Mouse (Mus musculus) heart, embryonic 13.5 days (tissue): Measurements from ENCODE around the gene Xlr5a. TPM values are rescaled to one million over a fixed set of nuclear protein-coding genes. Genes with fewer than 3 reads are reported as not detected.
"Not testable (repeated sequence)": the region's sequence is repeated elsewhere in the genome, so short reads cannot be mapped to it uniquely, and the experiment has no call there.

Experiments used
- ATAC-seq: fragments of 200-750 bp; cut with Nextera tagmentation; 2 replicates; pipeline ENCODE4 v1.8.0; 2017; ENCODE audit warnings: moderate TSS enrichment; ENCODE audit not compliant: insufficient number of reproducible peaks, low FRiP score, low TSS enrichment; ENCODE audit errors: extremely low read depth
- H3K27ac ChIP-seq: fragments of 300-500 bp; sonication (generic); replicated peaks from 2 replicates; pipeline ENCODE4 v1.5.1; 2015; ENCODE audit warnings: moderate library complexity, mild to moderate bottlenecking, inconsistent platforms
- H3K27me3 ChIP-seq: fragments of 300-500 bp; sonication (generic); replicated peaks from 2 replicates; pipeline ENCODE4 v1.6.1; 2015; ENCODE audit warnings: mild to moderate bottlenecking, inconsistent platforms
- H3K36me3 ChIP-seq: fragments of 300-500 bp; sonication (generic); 2 replicates; pipeline ENCODE4 v1.6.1; 2015; ENCODE audit warnings: mild to moderate bottlenecking, inconsistent platforms
- H3K4me1 ChIP-seq: fragments of 300-500 bp; sonication (generic); 2 replicates; pipeline ENCODE4 v1.6.1; 2015; ENCODE audit warnings: inconsistent platforms
- H3K4me2 ChIP-seq: fragments of 300-500 bp; sonication (generic); 2 replicates; pipeline ENCODE4 v1.6.1; 2015; ENCODE audit warnings: inconsistent platforms, mild to moderate bottlenecking, moderate library complexity
- H3K4me3 ChIP-seq: fragments of 300-500 bp; sonication (generic); 2 replicates; pipeline ENCODE4 v1.5.1; 2015; ENCODE audit warnings: moderate library complexity, mild to moderate bottlenecking, inconsistent platforms
- H3K9ac ChIP-seq: fragments of 300-500 bp; sonication (generic); 2 replicates; pipeline ENCODE4 v1.6.1; 2015; ENCODE audit warnings: inconsistent platforms, mild to moderate bottlenecking, moderate library complexity
- H3K9me3 ChIP-seq: fragments of 300-500 bp; sonication (generic); 2 replicates; pipeline ENCODE4 v1.6.1; 2016; ENCODE audit warnings: inconsistent platforms
- WGBS: fragments of 180-500 bp; shearing (Covaris S2); methylation state at CpG from one replicate; pipeline ENCODE4 v1.1.7; 2015; ENCODE audit warnings: mixed read lengths; 5-methylcytosine and 5-hydroxymethylcytosine counted together
- polyA plus RNA-seq: library from polyadenylated mRNA; unstranded; fragments of >200 nt; fragmentation: Nextera tagmentation; extraction: Ambion mirVana; gene quantifications from 2 replicates; pipeline ENCODE4 v1.2.1, GENCODE M21; 2015

Xlr5a gene
- not detected in 2 replicates for polyA plus RNA-seq

GRCm38 (mm10) chrX:73292876-73293275 lies at the start of gene Xlr5a, which contains the start of gene Xlr5c:
Gene Xlr5a, minus strand, starts transcription at chrX:73292976.
Gene Xlr5c, minus strand, starts transcription at chrX:73292976.
- WGBS, result 81% methylated on average over 16 of the region's 17 CpGs
- H3K4me1 ChIP-seq, ATAC-seq, H3K9me3 ChIP-seq, H3K4me2 ChIP-seq, H3K27ac ChIP-seq, H3K36me3 ChIP-seq, H3K27me3 ChIP-seq, H3K9ac ChIP-seq, H3K4me3 ChIP-seq: not testable (repeated sequence)

DNA sequence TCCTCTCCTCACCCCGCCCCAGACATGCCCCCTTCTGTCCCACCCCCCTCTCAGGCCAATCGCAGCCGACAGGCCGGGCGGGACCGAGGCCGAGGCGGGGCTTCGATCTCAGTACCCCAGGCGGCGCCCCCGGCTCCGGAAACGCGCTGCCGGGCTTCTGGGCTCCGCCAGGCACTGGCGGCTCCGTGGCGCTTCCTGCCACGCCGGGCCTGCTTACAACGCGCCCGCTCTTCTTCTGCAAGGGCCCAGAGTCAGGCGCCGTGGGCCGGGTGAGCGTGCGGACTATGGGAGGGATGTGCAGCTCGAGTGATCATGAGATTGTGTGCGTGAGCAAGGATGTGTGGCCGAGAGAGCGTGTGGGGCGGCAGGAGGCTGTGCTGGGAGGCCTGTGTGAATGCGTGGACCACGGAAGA lies 49.7 kb upstream of the Xlr5a start, which contains the start of gene Zfp275:
Gene Zfp275 (plus strand): TSS at position 139 of the 413 bp plus-strand sequence.
- H3K9ac ChIP-seq, result peak within 1 kb of the TSS; percentile 90
- peak within 1 kb of the TSS; percentile 80 for H3K27ac ChIP-seq
- peaks cover 14% of the 10 kb centered on the region for H3K4me1 ChIP-seq
- H3K36me3 ChIP-seq, result no peaks in the 10 kb centered on the region
- ATAC-seq, result peak; percentile 76
- peak within 1 kb of the TSS; percentile 72 for H3K4me3 ChIP-seq
- H3K9me3 ChIP-seq, result no peaks in the 10 kb centered on the region
- 9% methylated on average over 37 of the region's 37 CpGs for WGBS
- H3K27me3 ChIP-seq, result 0 out of 2 replicates have a peak, but pooled peaks cover 3% of the 10 kb centered on the region
- peak within 1 kb of the TSS; percentile 70 for H3K4me2 ChIP-seq

DNA sequence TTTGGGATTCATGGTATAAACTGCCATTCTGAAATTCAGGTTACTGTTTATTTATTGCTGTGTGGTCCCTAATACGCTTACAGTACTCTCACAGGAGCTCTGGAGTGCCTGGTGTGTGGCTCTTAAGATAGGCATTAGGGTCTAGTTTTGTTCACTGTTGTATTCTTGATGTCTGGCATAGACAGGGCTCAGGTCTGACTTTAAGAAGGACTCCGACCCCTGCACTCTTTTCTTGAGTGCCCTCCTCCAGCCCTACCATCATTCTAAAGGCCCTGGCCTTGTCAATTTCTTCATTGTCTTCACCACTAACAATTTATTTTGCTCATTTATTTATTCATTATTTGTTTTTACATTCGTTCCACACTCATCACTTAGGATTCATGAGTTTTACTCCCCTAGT lies 49.3 kb upstream of the Xlr5a start:
- no peak for ATAC-seq
- no peaks in the 10 kb centered on the region for H3K36me3 ChIP-seq
- 0 out of 2 replicates have a peak, but pooled peaks cover 3% of the 10 kb centered on the region for H3K27me3 ChIP-seq
- no peak overlapping the region for H3K27ac ChIP-seq
- WGBS, result 23% methylated on average over 3 of the region's 3 CpGs
- H3K4me3 ChIP-seq, result peak overlapping the region; percentile 72
- peak overlapping the region; percentile 70 for H3K4me2 ChIP-seq
- H3K9me3 ChIP-seq, result no peaks in the 10 kb centered on the region
- H3K4me1 ChIP-seq, result peaks cover 14% of the 10 kb centered on the region
- H3K9ac ChIP-seq, result no peak overlapping the region

GRCm38 (mm10) chrX:73341473-73341872 lies 48.7 kb upstream of the Xlr5a start:
- no peak for ATAC-seq
- WGBS, result 40% methylated on average over 1 of the region's 1 CpGs
- Histone ChIP-seq H3K36me3 (no peaks in the 10 kb centered on the region), H3K4me1 (peaks cover 14% of the 10 kb centered on the region), H3K27ac (no peak overlapping the region), H3K27me3 (peaks cover 3% of the 10 kb centered on the region; the same call in 1 of the 2 replicates), H3K4me2 (no peak overlapping the region), H3K9me3 (no peaks in the 10 kb centered on the region), H3K4me3 (no peak overlapping the region), H3K9ac (no peak overlapping the region)

DNA sequence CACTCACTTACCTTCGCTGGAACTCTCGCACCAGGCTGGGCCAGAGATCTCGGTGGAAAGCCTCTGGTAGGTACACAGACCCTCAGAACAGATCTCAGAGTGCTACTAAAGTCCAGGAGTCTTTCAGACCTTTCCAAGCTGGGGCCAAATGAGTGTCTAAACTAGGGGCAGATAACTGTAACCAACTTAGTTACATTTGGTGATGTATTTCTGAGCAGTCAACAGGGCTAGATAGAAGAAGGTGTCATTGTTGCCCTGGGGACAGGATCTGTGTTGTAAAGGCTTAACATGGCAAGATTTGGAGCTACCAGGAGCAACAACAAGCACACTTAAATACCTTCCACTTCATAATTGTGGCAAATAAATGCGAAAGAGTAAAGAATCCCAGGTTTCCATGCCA lies 44.0 kb upstream of the Xlr5a start, which contains the start of gene Gm45015:
Gene Gm45015 (minus strand): TSS at position 101 of the 400 bp plus-strand sequence.
- H3K4me3 ChIP-seq, result no peak within 1 kb of the TSS
- no peaks in the 10 kb centered on the region for H3K9me3 ChIP-seq
- H3K4me1 ChIP-seq, result no peaks in the 10 kb centered on the region
- H3K27me3 ChIP-seq, result peaks cover 11% of the 10 kb centered on the region; the same call in 1 of the 2 replicates
- WGBS, result 70% methylated on average over 4 of the region's 4 CpGs
- no peak within 1 kb of the TSS for H3K27ac ChIP-seq
- H3K9ac ChIP-seq, result no peak within 1 kb of the TSS
- no peak within 1 kb of the TSS for H3K4me2 ChIP-seq
- no peaks in the 10 kb centered on the region for H3K36me3 ChIP-seq
- no peak for ATAC-seq

DNA sequence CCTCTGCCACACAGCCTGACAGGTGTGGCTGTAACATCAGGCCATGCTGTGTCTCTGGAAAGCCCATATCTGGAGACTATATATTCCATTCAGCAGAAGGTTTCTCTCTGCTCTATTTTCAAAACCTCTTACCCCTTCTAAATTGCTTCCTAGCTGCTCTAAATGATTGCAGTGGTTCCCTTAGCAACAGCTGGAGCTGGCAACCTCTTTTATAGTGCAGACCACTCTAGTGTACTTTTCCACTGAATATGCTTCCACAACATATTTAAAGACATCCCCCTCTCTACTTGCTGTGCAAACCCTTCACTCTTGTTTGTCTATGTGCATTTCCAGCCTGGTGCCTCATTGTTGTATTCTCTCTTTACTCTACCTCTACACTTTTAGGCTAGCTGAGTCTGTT lies 40.8 kb upstream of the Xlr5a start:
- H3K27me3 ChIP-seq, result peaks cover 15% of the 10 kb centered on the region; the same call in 1 of the 2 replicates
- no peak overlapping the region for H3K4me3 ChIP-seq
- H3K36me3 ChIP-seq, result no peaks in the 10 kb centered on the region
- no peak overlapping the region for H3K9ac ChIP-seq
- no peak overlapping the region for H3K4me2 ChIP-seq
- H3K4me1 ChIP-seq, result no peaks in the 10 kb centered on the region
- no peaks in the 10 kb centered on the region for H3K9me3 ChIP-seq
- ATAC-seq, result no peak
- H3K27ac ChIP-seq, result no peak overlapping the region

DNA sequence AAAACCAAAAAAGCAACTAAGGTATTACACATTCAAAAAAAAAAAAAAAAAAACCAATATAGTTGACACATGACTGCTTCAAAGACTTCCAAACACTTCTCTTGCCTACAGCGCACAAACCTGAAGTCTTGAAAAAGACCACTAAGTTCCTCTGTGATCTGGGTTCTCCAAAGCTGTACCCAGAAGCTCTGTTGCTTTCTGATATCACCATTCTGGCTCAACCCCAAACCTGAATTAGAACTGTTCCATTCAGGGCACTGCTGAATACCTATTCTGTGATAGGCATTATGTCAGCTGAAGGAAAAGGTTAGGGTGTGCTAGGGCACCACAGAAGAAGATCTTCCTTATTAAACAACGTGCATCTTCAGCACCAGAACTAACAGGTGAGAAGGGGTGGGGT lies 34.4 kb upstream of the Xlr5a start:
- no peak overlapping the region for H3K4me3 ChIP-seq
- WGBS, result 69% methylated on average over 2 of the region's 2 CpGs
- no peak for ATAC-seq

GRCm38 (mm10) chrX:73321029-73321428 lies 28.3 kb upstream of the Xlr5a start:
- Histone ChIP-seq H3K36me3 (no peaks in the 10 kb centered on the region), H3K4me3 (no peak overlapping the region), H3K27ac (no peak overlapping the region), H3K9ac (no peak overlapping the region), H3K4me1 (no peaks in the 10 kb centered on the region), H3K9me3 (no peaks in the 10 kb centered on the region), H3K27me3 (peaks cover 14% of the 10 kb centered on the region), H3K4me2 (no peak overlapping the region)
- ATAC-seq, result no peak
- 50% methylated on average over 3 of the region's 3 CpGs for whole genome bisulfite sequencing

More for the DNA sequence above, 34.4 kb upstream of the Xlr5a start:
- no peaks in the 10 kb centered on the region for H3K36me3 ChIP-seq
- H3K9me3 ChIP-seq, result no peaks in the 10 kb centered on the region
- no peak overlapping the region for H3K4me2 ChIP-seq
- no peak overlapping the region for H3K27ac ChIP-seq
- no peaks in the 10 kb centered on the region for H3K4me1 ChIP-seq
- no peak overlapping the region for H3K9ac ChIP-seq
- H3K27me3 ChIP-seq, result peaks cover 25% of the 10 kb centered on the region

DNA sequence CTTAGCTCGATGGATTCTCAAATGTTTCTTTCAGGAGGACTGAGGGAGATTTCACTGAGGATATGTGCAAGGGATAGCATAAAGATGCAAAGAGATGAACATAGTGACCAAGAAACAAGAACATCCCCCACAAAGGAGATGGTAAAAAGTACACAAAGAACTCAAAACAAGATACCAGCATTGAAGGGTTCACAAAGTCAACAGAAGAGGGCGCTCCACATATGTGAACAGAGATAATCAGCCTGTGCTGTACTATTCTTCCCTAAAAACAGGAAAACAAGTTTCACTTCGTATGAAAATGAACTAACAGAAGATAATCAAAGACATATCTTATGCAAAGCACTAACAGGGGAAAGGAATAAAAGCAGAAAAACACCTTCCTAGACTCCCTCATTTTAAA lies 19.7 kb upstream of the Xlr5a start:
- H3K4me3 ChIP-seq, result no peak overlapping the region
- peaks cover 30% of the 10 kb centered on the region for H3K27me3 ChIP-seq
- H3K9me3 ChIP-seq, result no peaks in the 10 kb centered on the region
- WGBS, result 18% methylated on average over 3 of the region's 3 CpGs
- no peaks in the 10 kb centered on the region for H3K4me1 ChIP-seq
- H3K36me3 ChIP-seq, result no peaks in the 10 kb centered on the region
- no peak overlapping the region for H3K4me2 ChIP-seq
- no peak for ATAC-seq
- no peak overlapping the region for H3K9ac ChIP-seq
- H3K27ac ChIP-seq, result no peak overlapping the region

GRCm38 (mm10) chrX:73295745-73296144 lies 3.0 kb upstream of the Xlr5a start:
- H3K9me3 ChIP-seq, H3K36me3 ChIP-seq, H3K27ac ChIP-seq, H3K4me3 ChIP-seq, H3K4me2 ChIP-seq, ATAC-seq, H3K27me3 ChIP-seq, H3K4me1 ChIP-seq, H3K9ac ChIP-seq: not testable (repeated sequence)
- WGBS, result 63% methylated on average over 9 of the region's 10 CpGs

DNA sequence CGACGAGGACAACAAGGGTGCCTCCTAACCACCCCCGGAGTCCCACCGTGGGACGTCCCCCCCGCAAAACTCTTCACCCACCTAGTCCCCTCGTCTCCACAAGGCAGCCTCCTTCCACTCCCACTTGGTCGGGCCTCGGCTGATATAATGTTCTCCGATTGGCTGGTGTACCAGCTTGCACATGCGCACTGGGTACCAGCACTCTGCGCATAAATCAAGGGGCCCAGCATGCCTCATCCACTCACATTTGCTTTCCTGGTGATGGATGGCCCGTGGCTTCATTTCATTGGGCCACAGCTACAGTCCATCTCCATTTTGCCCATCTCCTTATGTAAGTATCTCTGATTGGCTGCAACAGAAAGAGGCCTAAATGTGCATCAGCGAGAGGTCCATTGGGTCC lies 27.5 kb downstream of the Xlr5a start, which contains the start of gene Xlr3c:
Gene Xlr3c (minus strand): TSS at position 121 of the 400 bp plus-strand sequence.
- H3K36me3 ChIP-seq, result not testable (repeated sequence)
- 75% methylated on average over 14 of the region's 14 CpGs for WGBS

GRCm38 (mm10) chrX:73262428-73262827 lies 30.3 kb downstream of the Xlr5a start:
- WGBS, result 91% methylated on average over 1 of the region's 2 CpGs

More for the DNA sequence above, 27.5 kb downstream of the Xlr5a start, which contains the start of gene Xlr3c:
- H3K27ac ChIP-seq, H3K4me2 ChIP-seq, H3K9me3 ChIP-seq, ATAC-seq, H3K9ac ChIP-seq, H3K4me3 ChIP-seq, H3K27me3 ChIP-seq, H3K4me1 ChIP-seq: not testable (repeated sequence)

More at GRCm38 (mm10) chrX:73262428-73262827, 30.3 kb downstream of the Xlr5a start:
- H3K9me3 ChIP-seq, ATAC-seq, H3K4me3 ChIP-seq, H3K27me3 ChIP-seq, H3K4me2 ChIP-seq, H3K4me1 ChIP-seq, H3K27ac ChIP-seq, H3K9ac ChIP-seq, H3K36me3 ChIP-seq: not testable (repeated sequence)
